In the genomic region with DNA sequence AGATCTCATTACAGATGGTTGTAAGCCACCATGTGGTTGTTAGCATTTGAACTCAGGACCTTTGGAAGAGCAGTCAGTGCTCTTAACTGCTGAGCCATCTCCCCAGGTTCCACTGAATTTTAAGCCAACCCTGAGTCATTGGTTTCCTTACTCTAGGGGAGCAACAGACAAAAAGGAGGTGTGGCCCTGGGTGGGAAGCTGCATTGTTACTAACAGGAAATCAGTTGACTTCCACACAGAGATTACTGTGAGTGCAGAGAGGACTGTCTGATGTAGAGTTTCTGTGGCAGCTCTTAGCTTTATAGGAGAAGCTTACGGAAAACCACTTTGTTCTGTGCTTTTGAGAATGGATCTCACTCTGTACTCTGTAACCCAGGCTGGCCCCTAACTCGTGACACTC, we compare ENCODE assay signal across 21 mouse cellular contexts. TPM values are rescaled to one million over a fixed set of nuclear protein-coding genes. Genes with fewer than 3 reads are reported as not detected.
A peak's percentile ranks its signal among the peaks of the same experiment; 100 is the strongest.
DNase-seq lines count a peak whose midpoint lies in the region; ATAC-seq and TF ChIP-seq lines count a peak whose summit lies in the region.
"Had no signal": no experiment of that assay in that cellular context is flagged by ENCODE, and none has a peak within 500 bp of the region (broad histone marks: within the 10 kb centered on the region; RNA-seq: fewer than 3 reads in every experiment).

No protein-coding gene starts in this region.

- no peak overlapping the region for H3K4me3 ChIP-seq in heart, embryonic 12.5 days
- H3K4me3 ChIP-seq in CH12.LX (replicated peaks in 1 of 3; ENCODE audit: low read depth in 2 of 3, low read length in 2 of 3, poor library complexity in 1 of 3), result no peak overlapping the region
- H3K4me3 ChIP-seq: embryonic facial prominence, embryonic 15.5 days; limb, embryonic 12.5 days; liver, embryonic 13.5 days; midbrain, embryonic 10.5 days; neural tube, embryonic 12.5 days had no signal

- no peaks in the 10 kb centered on the region for H3K36me3 ChIP-seq in heart, embryonic 12.5 days
- no peaks in the 10 kb centered on the region for H3K36me3 ChIP-seq in CH12.LX (replicated peaks in 1 of 2; ENCODE audit: control insufficient read depth in 1 of 2, insufficient read depth in 1 of 2, low read length in 1 of 2)
- H3K36me3 ChIP-seq: embryonic facial prominence, embryonic 15.5 days; limb, embryonic 12.5 days; liver, embryonic 13.5 days; midbrain, embryonic 10.5 days; neural tube, embryonic 12.5 days had no signal

- peaks cover 11% of the 10 kb centered on the region for H3K4me1 ChIP-seq in heart, embryonic 12.5 days (replicated peaks)
- H3K4me1 ChIP-seq in CH12.LX (ENCODE audit: control insufficient read depth in 1 of 2, insufficient read depth in 2 of 2), result peaks cover 7 to 20% of the 10 kb centered on the region in 2 experiments
- H3K4me1 ChIP-seq: embryonic facial prominence, embryonic 15.5 days; liver, embryonic 13.5 days; midbrain, embryonic 10.5 days; neural tube, embryonic 12.5 days had no signal

- in situ Hi-C loops in CH12.LX (cut with MboI; ENCODE audit: low pct_ligation_motif_present, low pct_unique_long_range_greater_than_20kb, low sequenced_read_pairs), result no loop called here

- dilution Hi-C loops in CH12.LX (cut with MboI; ENCODE audit: extremely low pct_ligation_motif_present, extremely low pct_unique_long_range_greater_than_20kb, low sequenced_read_pairs), result no loop called here

- intact Hi-C loops in heart, postnatal 25 days (cut with DNase I), result no loop called here

- no peak for TF ChIP-seq RAD21 in CH12.LX (IDR thresholded peaks at IDR 0.05; ENCODE audit: low read depth, low read length)

- no peak for DNase-seq in heart, postnatal 25 days (ENCODE audit: low spot score)
- DNase-seq in 3T3-L1 (ENCODE audit: low read depth, low spot score) (peak; percentile 70), CH12.LX (ENCODE audit: extremely low read depth) (no peak)
- DNase-seq in testis, postnatal 14 days (ENCODE audit: low spot score), result no peak
- no peak for DNase-seq in right cerebral cortex, postnatal 36 days (ENCODE audit: low spot score in 2 of 2)
- DNase-seq in kidney, adult 8-10 months, result no peak
- DNase-seq: adrenal gland, postnatal 10 days; B cell, adult 2 months; cerebellum, postnatal 14 days; liver, embryonic 13.5 days; spleen, adult 18-20 months; thymus, adult 18-20 months had no signal

- TF ChIP-seq EP300 in CH12.LX (IDR thresholded peaks at IDR 0.05; ENCODE audit: low read length), result no peak

- no peak for TF ChIP-seq POLR2A in CH12.LX (IDR thresholded peaks at IDR 0.05; ENCODE audit: low read depth, low read length)

- no peak overlapping the region for H3K9ac ChIP-seq in heart, embryonic 12.5 days
- H3K9ac ChIP-seq in CH12.LX (ENCODE audit: insufficient read depth, low read depth), result no peak overlapping the region
- H3K9ac ChIP-seq: embryonic facial prominence, embryonic 15.5 days; limb, embryonic 12.5 days; liver, embryonic 13.5 days; neural tube, embryonic 12.5 days had no signal

- H3K27me3 ChIP-seq in heart, embryonic 12.5 days (replicated peaks), result no peaks in the 10 kb centered on the region
- no peaks in the 10 kb centered on the region for H3K27me3 ChIP-seq in CH12.LX (replicated peaks)
- H3K27me3 ChIP-seq: embryonic facial prominence, embryonic 15.5 days; limb, embryonic 12.5 days; liver, embryonic 13.5 days; neural tube, embryonic 12.5 days had no signal

- TF ChIP-seq CTCF in CH12.LX (conservative IDR thresholded peaks at IDR 0.05 in 1 of 2, IDR thresholded peaks at IDR 0.05 in 1 of 2; ENCODE audit: low read depth in 2 of 2, low read length in 2 of 2), result peak in 1 of 2 experiments; percentile 35; a peak in 1 of 4 replicates

- 60% methylated on average over 2 of the region's 2 CpGs for WGBS in heart, embryonic 12.5 days

- H3K79me2 ChIP-seq in CH12.LX (replicated peaks; ENCODE audit: control insufficient read depth, extremely low read depth, insufficient read depth, poor library complexity, severe bottlenecking), result no peaks in the 10 kb centered on the region

- no peak overlapping the region for H3K27ac ChIP-seq in heart, embryonic 12.5 days (ENCODE audit: poor library complexity, severe bottlenecking)
- no peak overlapping the region for H3K27ac ChIP-seq in CH12.LX (ENCODE audit: insufficient read depth, low read depth)
- H3K27ac ChIP-seq: embryonic facial prominence, embryonic 15.5 days; limb, embryonic 12.5 days; liver, embryonic 13.5 days; midbrain, embryonic 10.5 days; neural tube, embryonic 12.5 days had no signal

- ATAC-seq in heart, embryonic 12.5 days (ENCODE audit: insufficient number of reproducible peaks, low FRiP score), result peak; percentile 18; the same call in 1 of the 2 replicates
- ATAC-seq in activated CD4-positive, CD25-positive, alpha-beta regulatory T cell, adult 4 months, result peak; percentile 49
- ATAC-seq: forebrain, embryonic 16.5 days; hindbrain, embryonic 16.5 days; intestine, postnatal 0 days had no signal

- H3K9me3 ChIP-seq in heart, embryonic 12.5 days (replicated peaks), result no peaks in the 10 kb centered on the region
- no peaks in the 10 kb centered on the region for H3K9me3 ChIP-seq in CH12.LX (replicated peaks; ENCODE audit: low read length)
- H3K9me3 ChIP-seq: embryonic facial prominence, embryonic 15.5 days; limb, embryonic 12.5 days; liver, embryonic 13.5 days; midbrain, embryonic 10.5 days; neural tube, embryonic 12.5 days had no signal

- no peak overlapping the region for H3K4me2 ChIP-seq in heart, embryonic 12.5 days
- H3K4me2 ChIP-seq in CH12.LX (ENCODE audit: insufficient read depth, low read depth, poor library complexity, severe bottlenecking), result peak overlapping the region; percentile 21
- H3K4me2 ChIP-seq: embryonic facial prominence, embryonic 15.5 days; limb, embryonic 12.5 days; liver, embryonic 13.5 days; neural tube, embryonic 12.5 days had no signal

TF ChIP-seq in CH12.LX, 34 proteins besides CTCF, POLR2A, EP300 and RAD21:
- no peak for TF ChIP-seq MEF2A (IDR thresholded peaks at IDR 0.05; ENCODE audit: borderline replicate concordance, low read depth, low read length)
- no peak for TF ChIP-seq KAT2A (IDR thresholded peaks at IDR 0.05; ENCODE audit: insufficient replicate concordance, low read length)
- no peak for TF ChIP-seq TBP (conservative IDR thresholded peaks at IDR 0.05; ENCODE audit: low read depth, low read length)
- no peak for TF ChIP-seq MXI1 (IDR thresholded peaks at IDR 0.05; ENCODE audit: low read depth, low read length)
- TF ChIP-seq MAX (IDR thresholded peaks at IDR 0.05; ENCODE audit: low read length), result no peak
- no peak for TF ChIP-seq JUND (conservative IDR thresholded peaks at IDR 0.05; ENCODE audit: low read depth, low read length)
- TF ChIP-seq NRF1 (IDR thresholded peaks at IDR 0.05; ENCODE audit: low read depth, low read length), result no peak
- no peak for TF ChIP-seq UBTF (IDR thresholded peaks at IDR 0.05; ENCODE audit: low read depth, low read length)
- TF ChIP-seq ZNF384 (IDR thresholded peaks at IDR 0.05; ENCODE audit: low read depth, low read length), result no peak
- no peak for TF ChIP-seq ZKSCAN1 (IDR thresholded peaks at IDR 0.05; ENCODE audit: borderline replicate concordance, low read depth, low read length)
- TF ChIP-seq ELF1 (IDR thresholded peaks at IDR 0.05; ENCODE audit: low read depth, low read length), result no peak
- no peak for TF ChIP-seq USF1 (IDR thresholded peaks at IDR 0.05; ENCODE audit: low read depth, low read length)
- no peak for TF ChIP-seq CHD1 (IDR thresholded peaks at IDR 0.05; ENCODE audit: low read depth, low read length)
- TF ChIP-seq ETS1 (conservative IDR thresholded peaks at IDR 0.05; ENCODE audit: low read depth, low read length), result no peak
- no peak for TF ChIP-seq MAFK (IDR thresholded peaks at IDR 0.05; ENCODE audit: insufficient replicate concordance, low read length)
- no peak for TF ChIP-seq BHLHE40 (IDR thresholded peaks at IDR 0.05; ENCODE audit: low read depth, low read length)
- no peak for TF ChIP-seq E2F4 (IDR thresholded peaks at IDR 0.05; ENCODE audit: insufficient replicate concordance, low read depth, low read length)

RNA-seq across cellular contexts. Expression of a gene that starts 8.7 kb away (rescaled TPM):
- 11.0 and 11.7 TPM in 2 replicates for polyA plus RNA-seq in heart, embryonic 12.5 days (2016; fragmentation: Nextera tagmentation; extraction: Ambion mirVana)
- 10 to 100 TPM; 12.1 to 12.8 TPM for total RNA-seq in heart, postnatal 25 days (2021)
- total RNA-seq in CH12.LX (2012; rRNA removed) (16.2 and 19.8 TPM in 2 replicates), CH12.LX (2014; rRNA removed) (12.2 and 12.7 TPM in 2 replicates)
- polyA plus RNA-seq in CH12.LX (2012; ENCODE audit: insufficient read length, low read depth), result 23.0 and 24.9 TPM in 2 replicates
- polyA plus RNA-seq in activated CD4-positive, CD25-positive, alpha-beta regulatory T cell, adult 4 months (2017; shearing (Covaris generic)), result 100 to 1,000 TPM; 157 to 185 TPM
